23 mouse cellular contexts compared by ENCODE assay signal in the genomic region with DNA sequence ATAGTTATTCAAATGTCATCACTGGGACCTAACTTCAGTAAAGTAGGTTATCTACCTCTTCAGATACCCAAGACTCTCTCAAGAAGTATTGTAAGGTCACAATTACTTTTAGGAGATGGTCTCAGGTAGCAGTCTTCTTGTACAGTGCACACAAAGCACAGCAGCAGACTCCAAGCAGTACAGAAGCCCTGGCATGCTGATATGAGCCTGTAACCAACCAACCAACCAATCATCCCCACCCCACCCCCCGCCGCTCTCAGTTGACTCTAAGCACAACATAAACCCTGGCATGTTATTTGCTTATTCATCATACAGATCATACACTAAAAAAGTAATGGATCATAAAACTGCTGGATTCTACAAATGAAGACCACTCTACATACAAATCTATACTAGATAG. TPM values are rescaled to one million over a fixed set of nuclear protein-coding genes. Genes with fewer than 3 reads are reported as not detected.
DNase-seq lines count a peak whose midpoint lies in the region; ATAC-seq and TF ChIP-seq lines count a peak whose summit lies in the region.
"Had no signal": no experiment of that assay in that cellular context is flagged by ENCODE, and none has a peak within 500 bp of the region (broad histone marks: within the 10 kb centered on the region; RNA-seq: fewer than 3 reads in every experiment).

No protein-coding gene starts in this region.

- H3K9ac ChIP-seq in liver, embryonic 14.5 days (replicated peaks): no peak overlapping the region
- H3K9ac ChIP-seq in liver, embryonic 11.5 days (ENCODE audit: low read depth, low read length): no peak overlapping the region
- H3K9ac ChIP-seq: embryonic facial prominence, embryonic 12.5 days; embryonic facial prominence, embryonic 15.5 days; forebrain, embryonic 12.5 days; forebrain, embryonic 15.5 days; heart, embryonic 13.5 days; hindbrain, embryonic 14.5 days had no signal

- intact Hi-C loops in gastrocnemius, adult 2 months (cut with DNase I): no loop called here
- intact Hi-C loops in gastrocnemius, postnatal 36 days (cut with DNase I): no loop called here

- no peak overlapping the region for H3K4me3 ChIP-seq in gastrocnemius, adult 2 months
- H3K4me3 ChIP-seq in liver, embryonic 14.5 days (ENCODE audit: insufficient read depth in 1 of 2, low read depth in 2 of 2, low read length in 2 of 2): no peak overlapping the region
- H3K4me3 ChIP-seq in liver, embryonic 11.5 days (ENCODE audit: low read depth, low read length): no peak overlapping the region
- H3K4me3 ChIP-seq: embryonic facial prominence, embryonic 12.5 days; embryonic facial prominence, embryonic 15.5 days; erythroblast, embryonic 14.5 days; forebrain, embryonic 12.5 days; forebrain, embryonic 15.5 days; heart, embryonic 13.5 days had no signal

- peak; percentile 28; the same call in 1 of the 2 replicates for ATAC-seq in liver, embryonic 14.5 days (ENCODE audit: insufficient read depth)
- ATAC-seq in liver, embryonic 11.5 days (replicated peaks; ENCODE audit: low FRiP score): no peak
- peak; percentile 84 for ATAC-seq in megakaryocyte-erythroid progenitor cell, adult 5-6 weeks (replicated peaks; ENCODE audit: low FRiP score, low TSS enrichment, poor library complexity, severe bottlenecking)
- ATAC-seq: activated CD4-positive, CD25-positive, alpha-beta regulatory T cell, adult 4 months; forebrain, embryonic 15.5 days; hindbrain, postnatal 0 days; inflammation-experienced regulatory T-cells, adult 6 months had no signal

- H3K4me1 ChIP-seq in liver, embryonic 14.5 days (replicated peaks; ENCODE audit: control insufficient read depth in 2 of 2, insufficient read depth in 2 of 2, low read length in 1 of 2): peaks cover 0 to 2% of the 10 kb centered on the region in 2 experiments; a peak in 2 of 4 replicates
- H3K4me1 ChIP-seq in liver, embryonic 11.5 days (replicated peaks; ENCODE audit: control insufficient read depth, insufficient read depth, low read length): peaks cover 8% of the 10 kb centered on the region
- H3K4me1 ChIP-seq: embryonic facial prominence, embryonic 12.5 days; embryonic facial prominence, embryonic 15.5 days; forebrain, embryonic 12.5 days; forebrain, embryonic 15.5 days had no signal

- TF ChIP-seq EP300 in liver, embryonic 14.5 days (IDR thresholded peaks at IDR 0.05; ENCODE audit: low read depth): no peak

- no peak for DNase-seq in gastrocnemius, adult 2 months
- no peak for DNase-seq in gastrocnemius, postnatal 36 days
- no peak for DNase-seq in liver, embryonic 14.5 days (ENCODE audit: low read depth in 3 of 3, low spot score in 3 of 3)
- no peak for DNase-seq in liver, embryonic 11.5 days (ENCODE audit: low spot score)
- no peak for DNase-seq in natural killer cell, adult 2 months (ENCODE audit: low spot score in 2 of 2)
- DNase-seq: adrenal gland, postnatal 10 days; adrenal gland, postnatal 36 days; cerebellum, adult 9-10 months; gastrocnemius, postnatal 14 days; heart, adult 18-20 months; heart, postnatal 14 days; heart, postnatal 4 days had no signal

- H3K27me3 ChIP-seq in liver, embryonic 14.5 days (ENCODE audit: control insufficient read depth, insufficient read depth, low read length): no peaks in the 10 kb centered on the region
- no peaks in the 10 kb centered on the region for H3K27me3 ChIP-seq in liver, embryonic 11.5 days (replicated peaks; ENCODE audit: control insufficient read depth, insufficient read depth, low read length)
- H3K27me3 ChIP-seq: embryonic facial prominence, embryonic 12.5 days; embryonic facial prominence, embryonic 15.5 days; forebrain, embryonic 12.5 days; forebrain, embryonic 15.5 days; heart, embryonic 13.5 days had no signal

- no peaks in the 10 kb centered on the region for H3K36me3 ChIP-seq in liver, embryonic 14.5 days (replicated peaks; ENCODE audit: control insufficient read depth, insufficient read depth, low read depth)
- H3K36me3 ChIP-seq in liver, embryonic 11.5 days (ENCODE audit: control insufficient read depth, insufficient read depth, low read length): no peaks in the 10 kb centered on the region
- H3K36me3 ChIP-seq: embryonic facial prominence, embryonic 12.5 days; embryonic facial prominence, embryonic 15.5 days; forebrain, embryonic 12.5 days; forebrain, embryonic 15.5 days; heart, embryonic 13.5 days had no signal

- H3K27ac ChIP-seq in gastrocnemius, adult 2 months: peak overlapping the region; percentile 74
- no peak overlapping the region for H3K27ac ChIP-seq in liver, embryonic 14.5 days
- no peak overlapping the region for H3K27ac ChIP-seq in liver, embryonic 11.5 days (ENCODE audit: low read depth, low read length)
- H3K27ac ChIP-seq: embryonic facial prominence, embryonic 12.5 days; embryonic facial prominence, embryonic 15.5 days; forebrain, embryonic 12.5 days; forebrain, embryonic 15.5 days; heart, embryonic 13.5 days; hindbrain, embryonic 14.5 days; hindbrain, postnatal 0 days had no signal

- H3K4me2 ChIP-seq in liver, embryonic 14.5 days (ENCODE audit: low read depth): no peak overlapping the region
- no peak overlapping the region for H3K4me2 ChIP-seq in liver, embryonic 11.5 days
- H3K4me2 ChIP-seq: embryonic facial prominence, embryonic 12.5 days; embryonic facial prominence, embryonic 15.5 days; forebrain, embryonic 12.5 days; forebrain, embryonic 15.5 days; heart, embryonic 13.5 days; hindbrain, embryonic 14.5 days had no signal

- WGBS in liver, embryonic 14.5 days (ENCODE audit: insufficient replicate concordance): 71% methylated on average over 2 of the region's 2 CpGs
- 91% methylated on average over 2 of the region's 2 CpGs for WGBS in liver, embryonic 11.5 days

- H3K9me3 ChIP-seq in liver, embryonic 14.5 days (ENCODE audit: control insufficient read depth, low read length): no peaks in the 10 kb centered on the region
- no peaks in the 10 kb centered on the region for H3K9me3 ChIP-seq in liver, embryonic 11.5 days (ENCODE audit: control insufficient read depth, low read length)
- H3K9me3 ChIP-seq: embryonic facial prominence, embryonic 12.5 days; embryonic facial prominence, embryonic 15.5 days; forebrain, embryonic 12.5 days; forebrain, embryonic 15.5 days; heart, embryonic 13.5 days had no signal

- TF ChIP-seq CTCF in gastrocnemius, adult 2 months (IDR thresholded peaks at IDR 0.05): no peak
- no peak for TF ChIP-seq CTCF in liver, embryonic 14.5 days (IDR thresholded peaks at IDR 0.05; ENCODE audit: low read depth)

RNA-seq across cellular contexts. Expression of gene Ankrd17, which starts 33.9 kb away (rescaled TPM):
- total RNA-seq in gastrocnemius, adult 2 months (2021): 10 to 100 TPM; 48.2 to 55.3 TPM
- total RNA-seq in gastrocnemius, postnatal 36 days (2021): 10 to 100 TPM; 39.8 to 45.8 TPM
- polyA plus RNA-seq in liver, embryonic 14.5 days (2012; rRNA removed): 12.5 and 14.4 TPM in 2 replicates
- 10.8 and 11.3 TPM in 2 replicates for polyA plus RNA-seq in liver, embryonic 14.5 days (2014; fragmentation: Nextera tagmentation; extraction: Ambion mirVana)
- polyA plus RNA-seq in liver, embryonic 11.5 days (2014; fragmentation: Nextera tagmentation; extraction: Ambion mirVana): 25.2 and 32.2 TPM in 2 replicates
- total RNA-seq in megakaryocyte-erythroid progenitor cell, adult 5-6 weeks (2014; fragmentation: Nextera tagmentation): 115 and 123 TPM in 2 replicates
- total RNA-seq in megakaryocyte-erythroid progenitor cell, adult 5-6 weeks (2017): 115 and 119 TPM in 2 replicates

RNA-seq across cellular contexts. Expression of gene Gm9958, which starts 34.5 kb away (rescaled TPM):
- total RNA-seq in gastrocnemius, adult 2 months (2021): under 1 TPM; 0.47 to 0.56 TPM
- under 1 TPM; 0.20 to 0.54 TPM for total RNA-seq in gastrocnemius, postnatal 36 days (2021)
- polyA plus RNA-seq in liver, embryonic 14.5 days (2012; rRNA removed): 1.2 and 1.6 TPM in 2 replicates
- polyA plus RNA-seq in liver, embryonic 14.5 days (2014; fragmentation: Nextera tagmentation; extraction: Ambion mirVana): 1.7 and 2.0 TPM in 2 replicates
- polyA plus RNA-seq in liver, embryonic 11.5 days (2014; fragmentation: Nextera tagmentation; extraction: Ambion mirVana): 3.8 and 4.1 TPM in 2 replicates
- 3.3 and 5.2 TPM in 2 replicates for total RNA-seq in megakaryocyte-erythroid progenitor cell, adult 5-6 weeks (2014; fragmentation: Nextera tagmentation)
- total RNA-seq in megakaryocyte-erythroid progenitor cell, adult 5-6 weeks (2017): 1.4 and 2.4 TPM in 2 replicates
